Mouse (Mus musculus): ENCODE measurements around the gene 9530003J23Rik. TPM values are rescaled to one million over a fixed set of nuclear protein-coding genes. Genes with fewer than 3 reads are reported as not detected.
A peak's percentile ranks its signal among the peaks of the same experiment; 100 is the strongest.
"Not testable (repeated sequence)": the region's sequence is repeated elsewhere in the genome, so short reads cannot be mapped to it uniquely, and the experiment has no call there.

The 9530003J23Rik gene
- polyA plus RNA-seq, 1 experiment from 2014 or later: 3.3 TPM

DNA sequence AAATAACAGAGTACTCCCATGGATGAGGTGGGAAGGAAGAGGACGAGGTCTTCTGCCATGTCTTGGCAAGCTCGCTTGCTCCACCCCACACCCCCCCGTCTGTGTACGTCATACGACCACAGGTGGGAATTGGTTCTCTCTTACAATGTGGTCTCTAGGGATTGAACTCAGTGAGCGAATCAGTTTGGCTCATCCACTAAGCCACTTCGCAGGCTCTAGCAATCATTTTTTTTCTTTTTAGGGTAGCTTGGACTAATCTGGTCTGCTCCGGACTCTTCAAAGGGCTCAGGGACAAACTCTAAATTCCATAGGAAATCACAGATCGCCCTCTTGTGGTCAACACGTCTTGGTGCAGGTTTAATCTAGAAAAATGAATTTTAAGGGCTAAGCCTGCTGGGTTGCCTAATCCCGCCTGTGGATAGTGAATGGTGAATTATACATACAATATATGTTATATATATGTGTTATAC is 29.0 kb downstream of the 9530003J23Rik start:
- Histone ChIP-seq H3K4me2 (replicated peaks; ENCODE audit: low read depth, low read length) (peak overlapping the region; percentile 50), H3K27me3 (replicated peaks; ENCODE audit: insufficient read depth, low read length) (no peaks in the 10 kb centered on the region), H3K4me3 (ENCODE audit: low read depth, low read length) (peak overlapping the region; percentile 19; the same call in 1 of the 2 replicates), H3K9ac (replicated peaks; ENCODE audit: low read depth) (no peak overlapping the region), H3K27ac (ENCODE audit: low read length) (no peak overlapping the region), H3K36me3 (ENCODE audit: insufficient read depth, low read length) (no peaks in the 10 kb centered on the region), H3K4me1 (ENCODE audit: insufficient read depth, low read depth, low read length) (0 out of 2 replicates have a peak, but pooled peaks cover 3% of the 10 kb centered on the region), H3K9me3 (ENCODE audit: low read length) (no peaks in the 10 kb centered on the region)
- DNase-seq (ENCODE audit: low spot score) (peak; percentile 95), ATAC-seq (peak; percentile 79)
- 13% methylated on average over 11 of the region's 11 CpGs for WGBS
- TF ChIP-seq CTCF (IDR thresholded peaks at IDR 0.05): peak; percentile 87
- peak; percentile 21; the same call in 1 of the 2 replicates for TF ChIP-seq EP300 (IDR thresholded peaks at IDR 0.05)

GRCm38 (mm10) chr10:117208787-117209186 is 29.7 kb downstream of the 9530003J23Rik start:
- DNase-seq (ENCODE audit: low spot score); ATAC-seq; H3K27ac ChIP-seq (ENCODE audit: low read length); H3K9ac ChIP-seq (replicated peaks; ENCODE audit: low read depth); H3K4me1 ChIP-seq (ENCODE audit: insufficient read depth, low read depth, low read length); H3K9me3 ChIP-seq (ENCODE audit: low read length); H3K36me3 ChIP-seq (ENCODE audit: insufficient read depth, low read length); H3K4me3 ChIP-seq (ENCODE audit: low read depth, low read length); H3K4me2 ChIP-seq (replicated peaks; ENCODE audit: low read depth, low read length); H3K27me3 ChIP-seq (replicated peaks; ENCODE audit: insufficient read depth, low read length): not testable (repeated sequence)
- 87% methylated on average over 6 of the region's 6 CpGs for WGBS

DNA sequence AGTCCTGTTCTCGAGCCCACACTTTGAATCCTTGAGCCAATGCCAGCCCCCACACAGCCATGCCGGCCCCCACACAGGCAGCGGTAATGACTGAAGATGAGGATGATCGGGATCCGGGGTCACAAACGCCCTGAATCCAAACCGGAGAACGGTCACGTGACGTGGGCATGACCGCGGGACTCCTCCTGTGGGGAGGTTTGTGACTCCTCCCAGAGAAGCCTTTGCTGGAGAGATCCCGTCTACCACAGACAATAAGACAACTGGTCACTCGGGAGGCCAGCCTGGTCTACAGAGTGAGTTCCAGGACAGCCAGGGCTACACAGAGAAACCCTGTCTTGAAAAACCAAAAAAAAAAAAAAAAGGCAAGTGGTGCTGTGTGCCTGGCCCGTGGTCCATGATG is 30.3 kb downstream of the 9530003J23Rik start:
- no peak for DNase-seq (ENCODE audit: low spot score)
- 83% methylated on average over 15 of the region's 15 CpGs for WGBS

GRCm38 (mm10) chr10:117206070-117206469 is 32.4 kb downstream of the 9530003J23Rik start:
- ATAC-seq: no peak
- 93% methylated on average over 3 of the region's 3 CpGs for whole genome bisulfite sequencing

More for the DNA sequence above, 30.3 kb downstream of the 9530003J23Rik start:
- H3K4me3 ChIP-seq (ENCODE audit: low read depth, low read length): no peak overlapping the region
- no peak overlapping the region for H3K27ac ChIP-seq (ENCODE audit: low read length)
- no peaks in the 10 kb centered on the region for H3K27me3 ChIP-seq (replicated peaks; ENCODE audit: insufficient read depth, low read length)
- 0 out of 2 replicates have a peak, but pooled peaks cover 3% of the 10 kb centered on the region for H3K4me1 ChIP-seq (ENCODE audit: insufficient read depth, low read depth, low read length)
- ATAC-seq: no peak
- H3K9me3 ChIP-seq (ENCODE audit: low read length): no peaks in the 10 kb centered on the region
- TF ChIP-seq CTCF (IDR thresholded peaks at IDR 0.05) (no peak), EP300 (IDR thresholded peaks at IDR 0.05) (no peak)
- H3K9ac ChIP-seq (replicated peaks; ENCODE audit: low read depth): no peak overlapping the region
- H3K4me2 ChIP-seq (replicated peaks; ENCODE audit: low read depth, low read length): no peak overlapping the region
- no peaks in the 10 kb centered on the region for H3K36me3 ChIP-seq (ENCODE audit: insufficient read depth, low read length)

GRCm38 (mm10) chr10:117203558-117203981 is 34.9 kb downstream of the 9530003J23Rik start:
- no peaks in the 10 kb centered on the region for H3K4me1 ChIP-seq (ENCODE audit: insufficient read depth, low read depth, low read length)
- DNase-seq (ENCODE audit: low spot score) (peak; percentile 67), ATAC-seq (peak; percentile 74)
- peak; percentile 59 for TF ChIP-seq CTCF (IDR thresholded peaks at IDR 0.05)
- TF ChIP-seq EP300 (IDR thresholded peaks at IDR 0.05): no peak
- no peak overlapping the region for H3K9ac ChIP-seq (replicated peaks; ENCODE audit: low read depth)
- no peaks in the 10 kb centered on the region for H3K27me3 ChIP-seq (replicated peaks; ENCODE audit: insufficient read depth, low read length)
- H3K9me3 ChIP-seq (ENCODE audit: low read length): no peaks in the 10 kb centered on the region
- H3K4me3 ChIP-seq (ENCODE audit: low read depth, low read length): no peak overlapping the region
- H3K27ac ChIP-seq (ENCODE audit: low read length): no peak overlapping the region
- no peaks in the 10 kb centered on the region for H3K36me3 ChIP-seq (ENCODE audit: insufficient read depth, low read length)
- WGBS: 45% methylated on average over 2 of the region's 2 CpGs
- H3K4me2 ChIP-seq (replicated peaks; ENCODE audit: low read depth, low read length): no peak overlapping the region

More at GRCm38 (mm10) chr10:117206070-117206469, 32.4 kb downstream of the 9530003J23Rik start:
- H3K4me1 ChIP-seq (ENCODE audit: insufficient read depth, low read depth, low read length): 0 out of 2 replicates have a peak, but pooled peaks cover 3% of the 10 kb centered on the region
- DNase-seq (ENCODE audit: low spot score): no peak
- H3K4me2 ChIP-seq (replicated peaks; ENCODE audit: low read depth, low read length): no peak overlapping the region
- H3K9me3 ChIP-seq (ENCODE audit: low read length): no peaks in the 10 kb centered on the region
- no peak for TF ChIP-seq EP300 (IDR thresholded peaks at IDR 0.05)
- no peak for TF ChIP-seq CTCF (IDR thresholded peaks at IDR 0.05)
- H3K4me3 ChIP-seq (ENCODE audit: low read depth, low read length): no peak overlapping the region
- no peak overlapping the region for H3K9ac ChIP-seq (replicated peaks; ENCODE audit: low read depth)
- H3K27ac ChIP-seq (ENCODE audit: low read length): no peak overlapping the region
- no peaks in the 10 kb centered on the region for H3K27me3 ChIP-seq (replicated peaks; ENCODE audit: insufficient read depth, low read length)
- no peaks in the 10 kb centered on the region for H3K36me3 ChIP-seq (ENCODE audit: insufficient read depth, low read length)

DNA sequence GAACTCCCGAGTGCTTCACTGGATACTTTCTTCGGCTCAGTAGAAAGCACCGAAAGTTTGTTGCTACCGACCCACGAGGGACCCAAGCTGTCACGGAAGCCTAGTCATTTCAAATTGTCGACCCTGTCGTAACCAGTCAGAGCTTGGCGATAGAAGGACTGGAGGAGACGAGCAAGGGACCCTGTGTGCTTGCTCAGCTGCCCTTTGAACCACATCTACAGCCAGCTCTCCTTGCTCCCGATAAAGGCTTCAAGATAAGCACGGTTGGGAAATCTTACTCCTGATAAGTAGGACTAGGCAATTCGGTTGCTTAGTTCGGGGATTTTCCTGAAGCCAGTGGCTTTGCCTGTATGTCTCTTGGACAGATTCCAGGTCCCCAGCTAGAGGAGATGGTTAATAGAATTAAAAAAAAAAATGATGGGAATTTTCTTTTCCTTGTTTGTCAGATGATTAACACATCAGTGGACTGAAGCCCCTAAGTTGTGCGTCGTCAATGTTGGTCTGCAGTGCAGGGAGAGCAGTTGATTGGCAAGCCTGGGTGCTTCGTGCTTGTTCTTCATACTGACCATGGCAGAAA is 35.4 kb downstream of the 9530003J23Rik start:
- ATAC-seq (no peak; the same call in 1 of the 2 replicates), DNase-seq (ENCODE audit: low spot score) (peak; percentile 40)
- no peaks in the 10 kb centered on the region for H3K9me3 ChIP-seq (ENCODE audit: low read length)
- H3K4me3 ChIP-seq (ENCODE audit: low read depth, low read length): no peak overlapping the region
- no peak overlapping the region for H3K4me2 ChIP-seq (replicated peaks; ENCODE audit: low read depth, low read length)
- H3K27ac ChIP-seq (ENCODE audit: low read length): no peak overlapping the region
- no peaks in the 10 kb centered on the region for H3K36me3 ChIP-seq (ENCODE audit: insufficient read depth, low read length)
- H3K4me1 ChIP-seq (ENCODE audit: insufficient read depth, low read depth, low read length): no peaks in the 10 kb centered on the region
- 27% methylated on average over 17 of the region's 17 CpGs for WGBS
- H3K27me3 ChIP-seq (replicated peaks; ENCODE audit: insufficient read depth, low read length): no peaks in the 10 kb centered on the region
- no peak overlapping the region for H3K9ac ChIP-seq (replicated peaks; ENCODE audit: low read depth)
- TF ChIP-seq CTCF (IDR thresholded peaks at IDR 0.05) (no peak), EP300 (IDR thresholded peaks at IDR 0.05) (no peak)

Measured in lung, postnatal 0 days (tissue).